Mouse (Mus musculus) forebrain, postnatal 0 days (tissue): ENCODE results near the gene Fgf14. TPM values are rescaled to one million over a fixed set of nuclear protein-coding genes. Genes with fewer than 3 reads are reported as not detected.

ENCODE experiments used
- ATAC-seq: fragments of 200-750 bp; cut with Nextera tagmentation; 2 replicates; pipeline ENCODE4 v1.8.0; 2017; ENCODE audit warnings: mild to moderate bottlenecking, moderate library complexity
- DNase-seq: peaks from one replicate; pipeline ENCODE4 v3.0.0-alpha.2; 2015
- H3K27ac ChIP-seq: fragments of 300-500 bp; sonication (generic); 2 replicates; pipeline ENCODE4 v1.5.1; 2014; ENCODE audit warnings: low read depth, mild to moderate bottlenecking, antibody characterized with exemption, low read length, moderate library complexity, mixed read lengths
- H3K27me3 ChIP-seq: fragments of 300-500 bp; sonication (generic); 2 replicates; pipeline ENCODE4 v1.6.1; 2014; ENCODE audit warnings: mild to moderate bottlenecking, low read length, mixed read lengths; ENCODE audit not compliant: insufficient read depth
- H3K36me3 ChIP-seq: fragments of 300-500 bp; sonication (generic); 2 replicates; pipeline ENCODE4 v1.6.1; 2014; ENCODE audit warnings: mild to moderate bottlenecking, moderate library complexity; ENCODE audit not compliant: insufficient read depth
- H3K4me1 ChIP-seq: fragments of 300-500 bp; sonication (generic); 2 replicates; pipeline ENCODE4 v1.6.1; 2014; ENCODE audit warnings: antibody characterized with exemption; ENCODE audit not compliant: insufficient read depth
- H3K4me2 ChIP-seq: fragments of 300-500 bp; sonication (generic); 2 replicates; pipeline ENCODE4 v1.6.1; 2014; ENCODE audit warnings: low read depth, mild to moderate bottlenecking, moderate library complexity
- H3K4me3 ChIP-seq: fragments of 300-500 bp; sonication (generic); 2 replicates; pipeline ENCODE4 v1.5.1; 2014; ENCODE audit warnings: low read depth, low read length, mixed read lengths
- H3K9ac ChIP-seq: fragments of 300-500 bp; sonication (generic); 2 replicates; pipeline ENCODE4 v1.6.1; 2014; ENCODE audit warnings: mild to moderate bottlenecking
- H3K9me3 ChIP-seq: fragments of 300-500 bp; sonication (generic); 2 replicates; pipeline ENCODE4 v1.6.1; 2016; ENCODE audit warnings: low read length
- CTCF ChIP-seq: sonication (generic); IDR thresholded peaks from 2 replicates; pipeline ENCODE4 v1.5.1; 2016; ENCODE audit warnings: antibody characterized with exemption, control low read depth, low read depth
- WGBS: fragments of 180-500 bp; shearing (Covaris S2); extraction: QIAGEN DNeasy Blood & Tissue Kit; methylation state at CpG from one replicate; pipeline ENCODE4 v1.1.7; 2014; 5-methylcytosine and 5-hydroxymethylcytosine counted together
- polyA plus RNA-seq: library from polyadenylated mRNA; unstranded; fragments of >200 nt; fragmentation: Nextera tagmentation; extraction: Ambion mirVana; gene quantifications from 2 replicates; pipeline ENCODE4 v1.2.1, GENCODE M21; 2015
- total RNA-seq: library from RNA; depleted of rRNA; stranded (reverse); fragments of >200 nt; gene quantifications from 2 replicates; pipeline ENCODE4 v1.2.3, GENCODE M21; 2014; rRNA removed

Gene Fgf14
- total RNA-seq (33.0 and 46.8 TPM in 2 replicates), polyA plus RNA-seq (26.4 and 32.4 TPM in 2 replicates)

- peak; percentile 4; the same call in 1 of the 2 replicates for ATAC-seq
- H3K27ac ChIP-seq = peak within 1 kb of the TSS; percentile 84
- WGBS = 2% methylated on average over 12 of the region's 12 CpGs
These were observed at the start of gene Fgf14 for GRCm38 (mm10) chr14:124676506-124677177. Gene Fgf14, minus strand, starts transcription at chr14:124677127.

GRCm38 (mm10) chr14:124677379-124677778, 452 bp upstream of the Fgf14 start:
- no peak for TF ChIP-seq CTCF
- Histone ChIP-seq H3K9me3 (no peaks in the 10 kb centered on the region), H3K27ac (peak overlapping the region; percentile 84), H3K4me3 (peak overlapping the region; percentile 63), H3K4me1 (0 out of 2 replicates have a peak, but pooled peaks cover 3% of the 10 kb centered on the region), H3K4me2 (peak overlapping the region; percentile 83), H3K27me3 (no peaks in the 10 kb centered on the region), H3K9ac (peak overlapping the region; percentile 62), H3K36me3 (no peaks in the 10 kb centered on the region)
- ATAC-seq (peak; percentile 96), DNase-seq (peak; percentile 88)
- WGBS = 0% methylated on average over 10 of the region's 10 CpGs

More at GRCm38 (mm10) chr14:124676506-124677177, at the start of gene Fgf14:
- H3K27me3 ChIP-seq = no peaks in the 10 kb centered on the region
- TF ChIP-seq CTCF = no peak
- H3K36me3 ChIP-seq = no peaks in the 10 kb centered on the region
- peak within 1 kb of the TSS; percentile 83 for H3K4me2 ChIP-seq
- 0 out of 2 replicates have a peak, but pooled peaks cover 3% of the 10 kb centered on the region for H3K4me1 ChIP-seq
- H3K9ac ChIP-seq = peak within 1 kb of the TSS; percentile 62
- H3K4me3 ChIP-seq = peak within 1 kb of the TSS; percentile 63
- H3K9me3 ChIP-seq = no peaks in the 10 kb centered on the region
- no peak for DNase-seq

GRCm38 (mm10) chr14:124675654-124676505, 1.0 kb downstream of the Fgf14 start:
- Histone ChIP-seq H3K27me3 (no peaks in the 10 kb centered on the region), H3K4me3 (peak overlapping the region; percentile 63), H3K9ac (peak overlapping the region; percentile 62), H3K27ac (peak overlapping the region; percentile 84), H3K36me3 (no peaks in the 10 kb centered on the region), H3K4me1 (0 out of 2 replicates have a peak, but pooled peaks cover 3% of the 10 kb centered on the region), H3K4me2 (peak overlapping the region; percentile 83), H3K9me3 (no peaks in the 10 kb centered on the region)
- TF ChIP-seq CTCF = no peak
- DNase-seq (peak; percentile 70), ATAC-seq (peak; percentile 43)
- 3% methylated on average over 23 of the region's 23 CpGs for WGBS

GRCm38 (mm10) chr14:124675142-124675653, 1.7 kb downstream of the Fgf14 start:
- 0 out of 2 replicates have a peak, but pooled peaks cover 3% of the 10 kb centered on the region for H3K4me1 ChIP-seq
- ATAC-seq = peak; percentile 5; the same call in 1 of the 2 replicates
- H3K27ac ChIP-seq = peak overlapping the region; percentile 84; the same call in 1 of the 2 replicates
- DNase-seq = peak; percentile 39
- 1% methylated on average over 21 of the region's 21 CpGs for WGBS
- TF ChIP-seq CTCF = no peak
- H3K9ac ChIP-seq = peak overlapping the region; percentile 62
- H3K27me3 ChIP-seq = no peaks in the 10 kb centered on the region
- H3K4me3 ChIP-seq = peak overlapping the region; percentile 63
- peak overlapping the region; percentile 83 for H3K4me2 ChIP-seq
- no peaks in the 10 kb centered on the region for H3K9me3 ChIP-seq
- no peaks in the 10 kb centered on the region for H3K36me3 ChIP-seq

- no peaks in the 10 kb centered on the region for H3K27me3 ChIP-seq
- 0 out of 2 replicates have a peak, but pooled peaks cover 3% of the 10 kb centered on the region for H3K4me1 ChIP-seq
- H3K9me3 ChIP-seq = no peaks in the 10 kb centered on the region
- DNase-seq (peak; percentile 3), ATAC-seq (no peak)
- peak overlapping the region; percentile 83 for H3K4me2 ChIP-seq
- no peak for TF ChIP-seq CTCF
- peak overlapping the region; percentile 63 for H3K4me3 ChIP-seq
- 0 out of 2 replicates have a peak overlapping the region, but pooled peaks have one; percentile 84 for H3K27ac ChIP-seq
- 22% methylated on average over 8 of the region's 8 CpGs for WGBS
- H3K36me3 ChIP-seq = no peaks in the 10 kb centered on the region
- peak overlapping the region; percentile 62 for H3K9ac ChIP-seq
These were observed 2.3 kb downstream of the Fgf14 start for GRCm38 (mm10) chr14:124674536-124675141.

- ATAC-seq (peak; percentile 88), DNase-seq (peak; percentile 69)
- H3K9me3 ChIP-seq = no peaks in the 10 kb centered on the region
- H3K4me3 ChIP-seq = no peak overlapping the region
- TF ChIP-seq CTCF = no peak
- H3K4me1 ChIP-seq = 0 out of 2 replicates have a peak, but pooled peaks cover 3% of the 10 kb centered on the region
- H3K4me2 ChIP-seq = no peak overlapping the region; the same call in 1 of the 2 replicates
- no peak overlapping the region for H3K9ac ChIP-seq
- WGBS = 5% methylated on average over 7 of the region's 7 CpGs
- no peak overlapping the region; the same call in 1 of the 2 replicates for H3K27ac ChIP-seq
- H3K27me3 ChIP-seq = no peaks in the 10 kb centered on the region
- no peaks in the 10 kb centered on the region for H3K36me3 ChIP-seq
These were observed 7.2 kb downstream of the Fgf14 start for GRCm38 (mm10) chr14:124669739-124670138.
